Mouse (Mus musculus): ENCODE data around the gene Samd10. TPM values are rescaled to one million over a fixed set of nuclear protein-coding genes. Genes with fewer than 3 reads are reported as not detected.
A peak's percentile ranks its signal among the peaks of the same experiment; 100 is the strongest.

The Samd10 gene
- 171 and 176 TPM in 2 replicates for polyA plus RNA-seq (2015; fragmentation: Nextera tagmentation; extraction: Ambion mirVana)

DNA sequence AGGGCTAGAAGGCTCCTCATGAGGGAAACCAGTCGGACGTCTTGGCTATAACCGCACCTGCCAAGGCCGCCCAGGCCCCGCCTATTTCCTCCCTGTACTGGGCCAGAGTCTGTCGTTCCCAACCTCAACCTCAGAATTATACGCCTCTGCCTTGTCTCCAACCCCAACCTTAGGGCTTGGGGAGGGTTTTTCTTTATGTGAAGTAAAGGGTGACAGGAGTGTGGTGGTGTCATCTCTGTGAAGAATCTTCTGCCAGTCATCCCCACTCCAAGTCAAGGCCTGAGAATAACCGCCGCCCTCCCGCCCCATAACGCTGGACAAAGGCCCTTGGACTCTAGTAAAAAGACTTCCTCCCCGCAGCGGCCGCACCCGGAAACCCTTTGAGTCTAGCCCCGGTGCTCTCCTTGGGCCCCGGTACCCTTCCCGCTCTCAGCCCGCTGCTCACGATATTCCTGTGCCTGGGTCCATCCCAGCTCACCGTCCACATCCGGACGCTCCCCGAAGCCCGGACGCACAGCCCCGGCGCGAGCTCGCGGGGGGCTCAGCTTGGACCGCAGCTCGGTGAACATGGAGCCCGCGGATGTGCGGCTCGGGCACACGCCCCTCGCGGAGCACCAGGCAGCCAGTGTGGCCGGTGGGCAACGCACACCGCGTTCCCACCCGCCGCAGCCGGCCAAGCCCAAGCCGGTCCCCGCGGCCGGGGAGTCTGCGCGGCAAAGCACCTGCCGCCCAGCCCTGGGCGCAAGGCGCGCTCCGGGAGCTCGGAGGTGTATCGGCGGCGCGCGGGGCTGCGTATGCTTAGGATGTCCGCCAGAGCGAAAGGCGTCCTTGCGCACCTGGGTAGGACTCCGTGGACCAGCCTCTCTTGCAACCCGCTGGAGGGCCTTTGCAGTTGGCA is at the start of gene Samd10:
TSS of gene Samd10 (minus strand) at position 759 of the 898 bp plus-strand sequence.
- 1% methylated on average over 71 of the region's 71 CpGs for WGBS
- peaks cover 16% of the 10 kb centered on the region for H3K36me3 ChIP-seq
- H3K9me3 ChIP-seq = no peaks in the 10 kb centered on the region
- peak within 1 kb of the TSS; percentile 54 for H3K4me3 ChIP-seq (replicated peaks)
- ATAC-seq = peak; percentile 29
- no peaks in the 10 kb centered on the region for H3K27me3 ChIP-seq
- H3K27ac ChIP-seq = peak within 1 kb of the TSS; percentile 91
- peaks cover 49% of the 10 kb centered on the region for H3K4me1 ChIP-seq (replicated peaks)
- H3K4me2 ChIP-seq (replicated peaks) = peak within 1 kb of the TSS; percentile 75
- H3K9ac ChIP-seq (replicated peaks) = peak within 1 kb of the TSS; percentile 85

DNA sequence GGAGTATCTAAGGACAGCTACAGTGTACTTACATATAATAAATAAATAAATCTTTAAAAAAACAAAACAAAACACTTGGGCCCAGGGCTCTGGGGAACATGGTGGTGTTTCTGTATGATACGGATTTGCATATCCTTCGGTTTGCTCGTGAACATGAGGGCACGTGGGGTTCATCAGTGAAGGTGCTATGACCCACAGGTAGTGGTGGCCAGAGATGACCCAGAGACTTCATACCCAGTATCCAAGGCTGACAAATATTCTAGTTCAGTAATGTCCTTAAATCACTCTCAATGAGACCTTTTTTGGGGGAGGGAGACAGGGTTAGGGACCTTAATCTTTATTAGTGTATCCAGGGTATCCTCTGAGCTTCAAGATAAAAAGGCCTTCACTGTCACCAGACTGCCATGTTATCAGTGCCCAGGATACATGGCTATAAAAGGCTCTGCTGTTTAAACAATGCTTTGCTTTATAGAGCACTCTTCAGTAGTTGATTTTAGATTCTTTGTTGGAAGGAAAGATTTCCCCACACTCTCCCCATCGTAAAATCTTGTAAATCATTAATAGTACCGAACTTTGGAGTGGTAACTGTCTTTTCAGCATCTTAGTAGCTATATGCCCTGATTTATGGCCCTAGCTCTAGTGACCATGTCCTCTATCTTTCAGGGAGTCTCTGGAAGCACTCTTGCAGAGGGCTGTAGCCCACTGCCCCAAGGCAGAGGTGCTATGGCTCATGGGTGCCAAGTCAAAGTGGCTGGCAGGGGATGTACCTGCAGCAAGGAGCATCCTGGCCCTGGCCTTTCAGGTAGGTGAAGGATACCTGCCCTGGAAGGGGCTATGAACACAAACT is 47.8 kb upstream of the Samd10 start:
- H3K36me3 ChIP-seq = peaks cover 91% of the 10 kb centered on the region
- 95% methylated on average over 6 of the region's 6 CpGs for WGBS
- no peaks in the 10 kb centered on the region for H3K9me3 ChIP-seq

DNA sequence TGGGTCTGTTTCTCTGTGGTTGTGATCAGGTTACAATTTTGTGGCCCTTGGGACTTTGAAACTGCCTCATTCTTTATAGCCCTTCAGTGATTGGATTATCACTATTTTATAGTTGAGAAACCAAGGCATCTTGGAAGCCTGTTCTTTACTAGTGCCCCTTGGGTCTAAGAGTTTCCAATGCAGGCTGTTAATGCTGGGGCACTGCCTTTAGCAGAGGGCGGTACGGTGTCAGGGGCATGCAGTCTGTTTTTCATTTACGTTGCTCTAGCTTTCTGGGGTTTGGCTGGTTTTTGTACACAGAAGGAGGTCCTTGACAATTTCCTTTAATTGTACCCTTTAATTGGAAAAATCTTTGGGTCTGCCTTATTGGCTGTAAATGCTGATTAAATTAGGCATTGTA is 46.7 kb upstream of the Samd10 start:
- no peak overlapping the region for H3K4me2 ChIP-seq (replicated peaks)
- H3K9ac ChIP-seq (replicated peaks) = no peak overlapping the region
- H3K4me1 ChIP-seq (replicated peaks) = no peaks in the 10 kb centered on the region
- H3K36me3 ChIP-seq = peaks cover 94% of the 10 kb centered on the region
- ATAC-seq = no peak
- H3K4me3 ChIP-seq (replicated peaks) = no peak overlapping the region
- H3K27ac ChIP-seq = no peak overlapping the region
- 97% methylated on average over 3 of the region's 3 CpGs for WGBS
- no peaks in the 10 kb centered on the region for H3K27me3 ChIP-seq
- no peaks in the 10 kb centered on the region for H3K9me3 ChIP-seq

More for the DNA sequence above, 47.8 kb upstream of the Samd10 start:
- Histone ChIP-seq H3K9ac (replicated peaks) (no peak overlapping the region), H3K4me2 (replicated peaks) (no peak overlapping the region), H3K27me3 (no peaks in the 10 kb centered on the region), H3K4me1 (replicated peaks) (no peaks in the 10 kb centered on the region), H3K27ac (no peak overlapping the region), H3K4me3 (replicated peaks) (no peak overlapping the region)
- no peak for ATAC-seq

DNA sequence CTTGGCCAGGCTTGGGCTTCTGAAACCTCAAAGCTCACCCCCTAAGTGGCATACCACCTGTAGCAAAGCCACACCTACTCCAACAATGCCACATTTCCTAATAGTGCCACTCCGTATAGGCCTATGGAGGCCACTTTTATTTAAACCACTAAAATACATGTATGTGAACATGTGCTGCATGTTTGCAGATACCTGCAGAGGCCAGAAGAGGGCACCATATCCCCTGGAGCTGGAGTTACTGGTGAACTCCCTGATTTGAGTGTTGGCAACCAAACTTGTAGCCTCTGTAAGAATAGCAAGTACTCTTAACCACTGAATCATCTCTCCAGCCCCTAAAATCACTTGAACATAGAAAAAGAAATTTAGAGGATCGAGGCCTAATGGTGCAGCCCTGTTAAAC is 45.3 kb upstream of the Samd10 start:
- Histone ChIP-seq H3K27ac (no peak overlapping the region), H3K27me3 (no peaks in the 10 kb centered on the region), H3K4me2 (replicated peaks) (no peak overlapping the region), H3K4me1 (replicated peaks) (no peaks in the 10 kb centered on the region), H3K36me3 (peaks cover 94% of the 10 kb centered on the region), H3K9ac (replicated peaks) (no peak overlapping the region), H3K4me3 (replicated peaks) (no peak overlapping the region), H3K9me3 (no peaks in the 10 kb centered on the region)
- ATAC-seq = no peak
- 93% methylated on average over 2 of the region's 2 CpGs for WGBS

DNA sequence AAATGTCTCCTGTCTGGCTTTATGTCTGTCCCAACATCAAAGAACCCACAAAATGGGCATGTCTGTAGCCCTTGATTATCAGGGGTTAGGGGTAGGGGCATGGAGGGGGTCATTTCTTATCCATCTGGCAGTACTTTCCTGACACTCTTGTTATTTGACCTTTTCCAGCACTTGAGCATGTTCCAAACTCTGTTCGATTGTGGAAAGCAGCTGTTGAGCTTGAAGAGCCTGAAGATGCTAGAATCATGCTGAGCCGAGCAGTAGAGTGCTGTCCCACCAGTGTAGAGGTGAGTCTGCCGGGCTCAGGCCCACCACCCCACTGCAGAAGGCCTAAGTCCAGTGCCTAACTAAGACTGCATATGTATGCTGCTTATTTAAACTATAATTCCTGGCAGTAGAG is 36.9 kb upstream of the Samd10 start:
- WGBS = 93% methylated on average over 3 of the region's 3 CpGs
- Histone ChIP-seq H3K9me3 (no peaks in the 10 kb centered on the region), H3K27ac (no peak overlapping the region), H3K4me1 (replicated peaks) (no peaks in the 10 kb centered on the region), H3K27me3 (no peaks in the 10 kb centered on the region), H3K9ac (replicated peaks) (no peak overlapping the region), H3K36me3 (peaks cover 85% of the 10 kb centered on the region), H3K4me3 (replicated peaks) (no peak overlapping the region), H3K4me2 (replicated peaks) (no peak overlapping the region)
- no peak for ATAC-seq

DNA sequence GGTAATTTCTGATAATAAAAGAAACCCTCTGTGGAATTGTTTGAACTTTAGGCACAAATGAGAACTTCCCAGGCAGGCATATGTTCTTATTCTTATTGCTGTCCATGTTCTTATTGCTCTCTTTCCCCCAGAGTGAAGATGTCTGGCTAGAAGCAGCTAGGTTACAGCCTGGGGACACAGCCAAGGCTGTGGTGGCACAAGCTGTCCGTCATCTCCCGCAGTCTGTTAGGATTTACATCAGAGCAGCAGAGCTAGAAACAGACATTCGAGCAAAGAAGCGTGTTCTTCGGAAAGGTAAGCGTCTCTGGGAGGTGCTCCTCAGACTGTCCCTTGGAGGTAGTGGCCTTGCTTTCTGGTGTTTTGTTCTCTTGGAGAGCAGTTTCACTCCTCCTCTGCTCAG is 33.6 kb upstream of the Samd10 start:
- Histone ChIP-seq H3K4me2 (replicated peaks) (no peak overlapping the region), H3K27me3 (no peaks in the 10 kb centered on the region), H3K27ac (no peak overlapping the region), H3K36me3 (peaks cover 74% of the 10 kb centered on the region), H3K9ac (replicated peaks) (no peak overlapping the region), H3K4me3 (replicated peaks) (no peak overlapping the region), H3K9me3 (no peaks in the 10 kb centered on the region), H3K4me1 (replicated peaks) (no peaks in the 10 kb centered on the region)
- no peak for ATAC-seq
- 97% methylated on average over 6 of the region's 6 CpGs for WGBS

DNA sequence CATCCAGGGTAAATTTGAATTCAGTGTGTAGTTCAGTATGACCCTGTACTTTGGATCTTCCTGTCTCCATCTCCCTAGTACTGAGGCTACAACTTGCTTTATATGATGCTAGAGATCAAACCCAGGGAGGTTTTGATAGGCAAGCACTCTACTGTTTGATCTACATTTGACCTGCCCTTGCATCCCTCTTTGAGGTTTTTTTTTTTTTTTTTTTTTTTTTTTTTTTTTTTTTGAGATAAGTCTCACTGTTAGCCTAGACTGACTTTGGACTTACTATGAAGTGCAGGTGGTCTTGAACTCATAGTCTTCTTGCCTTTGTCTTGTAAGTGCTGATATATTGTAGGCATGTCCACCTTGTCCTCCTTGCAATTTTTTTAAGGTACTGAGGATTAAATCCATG is 29.5 kb upstream of the Samd10 start:
- no peak for ATAC-seq
- Histone ChIP-seq H3K4me1 (replicated peaks) (no peaks in the 10 kb centered on the region), H3K4me3 (replicated peaks) (no peak overlapping the region), H3K4me2 (replicated peaks) (no peak overlapping the region), H3K36me3 (peaks cover 54% of the 10 kb centered on the region), H3K27ac (no peak overlapping the region), H3K9ac (replicated peaks) (no peak overlapping the region), H3K9me3 (no peaks in the 10 kb centered on the region), H3K27me3 (no peaks in the 10 kb centered on the region)

DNA sequence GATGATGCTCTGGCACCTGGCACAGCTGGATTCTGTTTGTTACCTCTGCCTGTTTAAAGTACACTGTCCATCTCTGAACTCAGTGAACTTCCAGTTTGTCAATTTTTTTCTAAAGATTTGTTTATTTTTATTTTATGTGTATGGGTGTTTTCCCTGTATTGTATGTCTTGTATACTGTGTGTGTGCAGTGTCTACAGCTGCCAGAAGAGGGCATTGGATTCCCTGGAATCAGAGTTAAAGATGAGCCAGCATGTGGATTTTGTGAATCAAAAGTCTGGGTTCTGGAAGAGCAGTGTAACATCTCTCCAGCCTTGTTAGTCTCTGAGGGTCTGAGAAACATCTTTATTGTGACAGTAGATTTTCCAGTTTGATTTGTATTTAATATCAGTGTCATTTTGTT is 24.4 kb upstream of the Samd10 start:
- no peak for ATAC-seq
- Histone ChIP-seq H3K27me3 (no peaks in the 10 kb centered on the region), H3K9me3 (no peaks in the 10 kb centered on the region), H3K4me3 (replicated peaks) (no peak overlapping the region), H3K9ac (replicated peaks) (no peak overlapping the region), H3K27ac (no peak overlapping the region), H3K4me1 (replicated peaks) (no peaks in the 10 kb centered on the region), H3K4me2 (replicated peaks) (no peak overlapping the region), H3K36me3 (peaks cover 62% of the 10 kb centered on the region)

DNA sequence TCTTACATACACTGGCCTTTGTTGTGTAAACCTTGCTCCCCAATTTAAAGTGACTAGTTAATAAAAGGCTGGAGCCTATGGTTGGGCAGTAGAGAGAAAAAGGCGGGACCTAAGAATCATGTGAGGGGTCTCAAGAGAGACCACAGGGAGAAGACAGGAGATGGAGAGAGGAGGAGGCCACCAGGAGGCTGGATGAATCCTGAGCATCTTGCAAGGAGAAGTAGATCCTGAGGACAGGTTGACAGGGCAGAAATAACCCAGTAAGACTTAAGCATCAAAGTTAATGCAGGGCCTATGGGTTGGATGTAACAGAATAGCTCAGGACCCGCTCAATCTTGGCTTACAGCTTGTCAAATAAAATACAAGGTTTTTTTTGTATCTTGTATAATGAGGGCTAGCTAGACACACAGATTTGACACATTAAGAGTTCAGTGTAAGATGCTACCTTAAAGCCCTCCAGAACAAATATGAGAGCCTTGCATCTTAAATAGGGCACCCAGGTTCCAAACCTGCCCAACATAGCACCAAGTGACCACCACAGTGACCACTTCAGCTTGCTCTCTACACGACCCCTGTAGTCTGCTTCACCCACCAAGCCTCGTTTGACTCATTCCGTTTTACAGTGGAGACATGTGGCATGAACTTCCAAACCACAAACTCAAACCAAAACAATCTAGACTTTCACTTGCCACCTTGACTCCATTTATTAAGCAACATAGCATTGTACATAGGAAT is 19.9 kb upstream of the Samd10 start:
- H3K4me3 ChIP-seq (replicated peaks) = no peak overlapping the region
- H3K9me3 ChIP-seq = no peaks in the 10 kb centered on the region
- no peak overlapping the region for H3K9ac ChIP-seq (replicated peaks)
- no peak overlapping the region for H3K27ac ChIP-seq
- H3K4me2 ChIP-seq (replicated peaks) = no peak overlapping the region
- H3K27me3 ChIP-seq = no peaks in the 10 kb centered on the region
- peaks cover 70% of the 10 kb centered on the region for H3K36me3 ChIP-seq
- no peaks in the 10 kb centered on the region for H3K4me1 ChIP-seq (replicated peaks)
- 86% methylated on average over 5 of the region's 5 CpGs for WGBS
- ATAC-seq = no peak

DNA sequence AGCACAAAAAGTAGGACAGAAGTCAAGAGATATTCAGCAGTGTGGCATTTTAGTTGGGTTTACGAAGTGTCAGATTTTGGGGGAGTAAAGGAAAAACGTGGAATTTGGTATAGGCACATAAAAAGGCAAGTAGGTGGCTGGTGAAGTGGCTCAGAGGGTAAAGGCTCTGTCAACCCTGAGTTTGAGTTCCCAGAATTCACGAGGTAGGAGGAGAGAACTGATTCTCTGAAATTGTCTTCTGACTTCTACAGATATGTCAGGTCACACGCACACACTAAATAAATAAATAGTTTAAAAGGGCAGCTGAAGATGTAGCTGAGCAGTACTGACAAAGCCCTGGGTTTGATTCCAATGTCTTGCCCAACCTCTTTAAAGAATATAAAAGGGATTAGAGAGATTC is 3.4 kb upstream of the Samd10 start:
- H3K4me2 ChIP-seq (replicated peaks) = peak overlapping the region; percentile 82
- H3K27ac ChIP-seq = no peak overlapping the region
- H3K27me3 ChIP-seq = no peaks in the 10 kb centered on the region
- H3K9me3 ChIP-seq = no peaks in the 10 kb centered on the region
- WGBS = 79% methylated on average over 4 of the region's 4 CpGs
- no peak for ATAC-seq
- H3K36me3 ChIP-seq = no peaks in the 10 kb centered on the region
- H3K4me1 ChIP-seq (replicated peaks) = peaks cover 45% of the 10 kb centered on the region
- peak overlapping the region; percentile 90 for H3K4me3 ChIP-seq (replicated peaks)
- peak overlapping the region; percentile 94; the same call in 1 of the 2 replicates for H3K9ac ChIP-seq (replicated peaks)

DNA sequence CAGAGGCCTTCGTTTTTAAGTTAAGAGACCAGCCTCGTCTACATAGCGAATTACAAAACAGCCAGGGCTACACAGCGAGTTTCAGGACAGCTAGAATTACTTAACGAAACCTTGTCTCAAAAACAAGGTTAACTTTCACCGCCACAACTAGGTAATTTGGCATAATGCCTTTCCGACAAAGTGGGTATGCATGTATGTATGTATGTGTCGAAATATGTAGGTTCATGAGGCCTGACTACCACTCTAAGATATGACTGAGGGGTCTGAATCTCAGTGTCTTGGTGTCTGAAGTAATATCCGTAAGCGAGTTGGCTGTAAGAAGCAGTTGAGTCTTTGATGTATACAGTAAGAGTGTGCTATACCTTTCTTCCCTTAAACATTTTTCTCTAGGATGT is 2.7 kb upstream of the Samd10 start:
- Histone ChIP-seq H3K4me3 (replicated peaks) (peak overlapping the region; percentile 90), H3K4me1 (replicated peaks) (peaks cover 49% of the 10 kb centered on the region), H3K4me2 (replicated peaks) (peak overlapping the region; percentile 82), H3K9ac (replicated peaks) (peak overlapping the region; percentile 94), H3K27ac (peak overlapping the region; percentile 84), H3K9me3 (no peaks in the 10 kb centered on the region), H3K27me3 (no peaks in the 10 kb centered on the region), H3K36me3 (peaks cover under 1% of the 10 kb centered on the region; the same call in 1 of the 2 replicates)
- WGBS = 30% methylated on average over 10 of the region's 10 CpGs
- no peak for ATAC-seq
